Mouse (Mus musculus): ENCODE results near the gene Zfp189.

GRCm38 (mm10) chr4:49549383-49549782 is 28.4 kb downstream of the Zfp189 start, which contains the start of gene Aldob:
- TF ChIP-seq POLR2A (IDR thresholded peaks at IDR 0.05; ENCODE audit: borderline replicate concordance, control insufficient read depth, low read depth, low read length) = no peak
- no peak for TF ChIP-seq CTCF (IDR thresholded peaks at IDR 0.05; ENCODE audit: control insufficient read depth, insufficient read depth, low read length)
